Mouse (Mus musculus) thymus, adult 2 months (tissue): ENCODE results near the gene Mettl23.

Experiments used
- CTCF ChIP-seq: fragments of 200-500 bp; IDR thresholded peaks from 2 replicates; pipeline ENCODE4 v1.5.1; 2012; ENCODE audit warnings: mild to moderate bottlenecking, control low read depth, low read length, moderate library complexity, borderline replicate concordance; ENCODE audit not compliant: control insufficient read depth, poor library complexity, insufficient read depth; ENCODE audit errors: extremely low read depth
- POLR2A ChIP-seq: fragments of 200-500 bp; IDR thresholded peaks from 2 replicates; pipeline ENCODE4 v1.6.1; 2012; ENCODE audit warnings: mild to moderate bottlenecking, low read length, control low read depth, moderate library complexity; ENCODE audit not compliant: control insufficient read depth, poor library complexity, insufficient read depth; ENCODE audit errors: extremely low read depth

DNA sequence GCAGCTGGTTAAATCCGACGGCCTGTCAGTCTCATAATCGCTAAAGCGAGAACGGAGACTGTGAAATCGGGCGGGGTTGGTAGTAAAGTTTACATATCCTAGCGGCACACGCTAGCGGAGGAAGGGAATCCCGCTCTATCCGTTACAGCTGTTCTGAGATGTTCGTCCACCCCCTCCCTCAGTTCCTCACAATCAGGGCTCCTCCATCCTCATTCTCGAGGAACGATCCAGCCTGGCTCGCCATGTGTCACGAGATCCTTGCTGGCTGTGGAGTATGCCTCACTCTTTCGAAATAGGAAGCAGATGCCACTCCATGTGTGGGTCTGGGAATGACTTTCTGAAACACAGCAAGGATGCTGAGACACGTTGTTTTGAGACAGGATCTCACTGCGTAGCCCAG, 30.9 kb downstream of the Mettl23 start:
- TF ChIP-seq POLR2A = no peak
- TF ChIP-seq CTCF = no peak
